Mouse (Mus musculus) erythroblast, embryonic 14.5 days (primary cell): ENCODE measurements around the gene Tbx20. TPM values are rescaled to one million over a fixed set of nuclear protein-coding genes. Genes with fewer than 3 reads are reported as not detected.

ENCODE experiments used
- H3K27me3 ChIP-seq: 2 replicates; pipeline ENCODE4 v1.6.1; 2012; ENCODE audit warnings: inconsistent platforms; ENCODE audit not compliant: control insufficient read depth
- H3K36me3 ChIP-seq: 2 replicates; pipeline ENCODE4 v1.6.1; 2012; ENCODE audit warnings: mild to moderate bottlenecking, inconsistent platforms; ENCODE audit not compliant: control insufficient read depth
- H3K4me1 ChIP-seq: 2 replicates; pipeline ENCODE4 v1.6.1; 2012; ENCODE audit warnings: inconsistent platforms; ENCODE audit not compliant: control insufficient read depth
- H3K4me3 ChIP-seq: replicated peaks from 2 replicates; pipeline ENCODE3; 2012; ENCODE audit warnings: moderate library complexity, mild to moderate bottlenecking, inconsistent platforms
- H3K9me3 ChIP-seq: 2 replicates; pipeline ENCODE4 v1.6.1; 2012; ENCODE audit warnings: low read length, inconsistent platforms, mixed read lengths; ENCODE audit not compliant: control insufficient read depth
- GATA1 ChIP-seq: IDR thresholded peaks from 2 replicates; pipeline ENCODE4 v1.6.1; 2012; ENCODE audit warnings: low read length, inconsistent platforms, mixed read lengths
- TAL1 ChIP-seq: IDR thresholded peaks from 3 replicates; pipeline ENCODE4 v1.6.1; 2012; ENCODE audit warnings: low read length, inconsistent platforms, mixed read lengths
- polyA plus RNA-seq: library from polyadenylated mRNA; stranded (reverse); fragments of >175 nt; gene quantifications from 2 replicates; pipeline ENCODE4 v1.2.3, GENCODE M21; 2012

Tbx20 gene
- polyA plus RNA-seq, 1 experiment = not detected

DNA sequence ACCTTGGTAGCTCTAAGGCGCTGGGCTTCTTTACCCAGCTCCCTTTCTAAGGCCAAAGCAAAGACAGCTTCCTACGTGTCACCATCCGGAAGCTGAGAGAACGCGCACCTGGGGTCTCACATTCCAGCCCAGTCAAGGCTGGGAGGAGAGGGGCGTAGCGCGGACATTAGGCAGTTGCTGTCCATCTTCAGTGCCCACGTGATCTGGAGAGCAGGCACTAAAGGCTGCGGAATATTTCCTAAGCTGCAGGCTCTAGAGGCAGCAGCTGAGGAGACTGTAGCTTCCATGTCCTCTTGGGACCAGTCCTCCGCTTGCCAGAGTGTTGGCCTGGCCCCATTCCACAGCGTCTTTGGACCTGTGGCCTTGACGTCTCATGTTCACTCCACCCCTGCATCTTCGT lies 3.9 kb upstream of the Tbx20 start:
- peaks cover 97% of the 10 kb centered on the region for H3K27me3 ChIP-seq
- H3K36me3 ChIP-seq = no peaks in the 10 kb centered on the region
- no peak for TF ChIP-seq TAL1
- TF ChIP-seq GATA1 = no peak
- H3K9me3 ChIP-seq = no peaks in the 10 kb centered on the region
- no peaks in the 10 kb centered on the region for H3K4me1 ChIP-seq
- H3K4me3 ChIP-seq = no peak overlapping the region

DNA sequence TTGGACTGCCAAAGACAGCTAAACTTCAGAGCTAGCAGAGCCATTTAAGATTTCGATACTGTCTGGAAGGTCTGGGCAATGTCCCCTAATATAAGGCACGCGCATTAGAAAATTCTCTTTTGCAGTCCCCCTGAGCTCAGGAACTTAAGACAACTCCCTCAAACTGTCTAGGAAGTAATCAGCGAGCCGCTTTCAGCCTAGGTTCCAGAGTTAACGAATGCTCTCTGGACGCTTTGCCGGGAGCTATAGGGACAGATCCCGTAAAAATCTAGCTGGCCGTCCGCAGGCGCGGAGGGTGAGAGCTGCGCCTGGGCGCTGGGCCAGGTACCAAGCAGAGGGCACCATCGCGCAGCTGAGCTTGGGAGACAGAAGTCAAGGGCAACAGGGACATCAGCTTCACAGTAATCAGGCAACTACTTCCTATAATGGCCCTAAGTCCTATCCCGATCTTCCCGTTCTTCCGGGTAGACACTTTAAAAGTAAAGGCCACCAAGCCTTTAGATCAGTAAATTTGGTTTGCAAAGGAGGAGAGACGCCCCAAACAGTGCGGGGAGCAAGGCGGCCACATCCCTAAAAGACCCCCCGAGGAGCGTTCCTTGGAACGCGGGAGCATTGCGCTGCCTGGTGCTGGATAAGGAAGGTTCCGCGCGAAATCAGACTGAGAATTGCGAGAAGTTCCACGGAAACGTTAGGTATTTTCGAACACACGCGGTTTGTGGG lies 3.2 kb upstream of the Tbx20 start:
- H3K36me3 ChIP-seq = no peaks in the 10 kb centered on the region
- TF ChIP-seq GATA1 = no peak
- TF ChIP-seq TAL1 = no peak
- H3K27me3 ChIP-seq = peaks cover 99% of the 10 kb centered on the region
- H3K4me1 ChIP-seq = no peaks in the 10 kb centered on the region
- H3K9me3 ChIP-seq = no peaks in the 10 kb centered on the region
- no peak overlapping the region for H3K4me3 ChIP-seq

DNA sequence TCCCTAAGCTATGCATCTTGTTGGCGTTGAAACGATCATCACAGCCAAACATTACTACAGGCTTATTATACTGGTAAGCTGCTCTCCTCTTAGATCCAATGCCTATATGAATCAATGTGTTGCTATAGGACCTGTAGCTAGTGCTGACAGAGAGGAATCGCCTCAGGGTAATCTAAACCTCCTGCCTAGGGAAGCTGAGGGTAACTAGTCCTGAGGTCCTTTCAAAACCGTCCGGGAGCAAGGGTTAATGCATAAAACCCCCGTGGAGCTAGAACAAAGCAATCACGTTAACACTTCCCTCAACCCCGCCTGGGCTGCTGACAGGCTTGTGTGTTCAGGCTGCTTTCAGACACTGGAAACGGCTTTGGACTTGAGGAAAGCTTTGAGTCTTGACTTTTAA lies 2.4 kb upstream of the Tbx20 start:
- H3K4me3 ChIP-seq = no peak overlapping the region
- no peaks in the 10 kb centered on the region for H3K36me3 ChIP-seq
- TF ChIP-seq TAL1 (no peak), GATA1 (no peak)
- H3K4me1 ChIP-seq = no peaks in the 10 kb centered on the region
- peaks cover 99% of the 10 kb centered on the region for H3K27me3 ChIP-seq
- no peaks in the 10 kb centered on the region for H3K9me3 ChIP-seq

DNA sequence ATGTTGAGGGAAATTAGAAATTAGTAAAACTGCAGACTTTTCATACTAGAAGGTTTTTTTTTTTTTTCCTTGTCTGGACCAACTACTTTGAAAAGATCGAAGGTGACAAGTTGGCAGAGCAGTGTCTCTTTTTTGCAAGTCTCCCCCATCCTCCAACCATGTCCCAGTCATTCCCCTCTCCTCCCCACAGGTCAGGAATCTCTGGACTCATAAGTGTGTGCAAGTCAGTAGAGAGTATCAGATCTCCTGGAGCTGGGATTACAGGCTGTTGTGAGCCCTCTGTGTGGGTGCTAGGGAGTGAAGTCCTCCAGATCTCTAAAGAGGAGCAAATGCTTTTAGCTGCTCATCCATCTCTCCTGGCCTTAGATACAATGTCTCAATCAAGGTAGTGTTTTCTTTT lies 1.5 kb upstream of the Tbx20 start:
- H3K9me3 ChIP-seq = no peaks in the 10 kb centered on the region
- no peaks in the 10 kb centered on the region for H3K36me3 ChIP-seq
- H3K4me3 ChIP-seq = no peak overlapping the region
- TF ChIP-seq GATA1 (no peak), TAL1 (no peak)
- H3K4me1 ChIP-seq = no peaks in the 10 kb centered on the region
- H3K27me3 ChIP-seq = peaks cover 99% of the 10 kb centered on the region

DNA sequence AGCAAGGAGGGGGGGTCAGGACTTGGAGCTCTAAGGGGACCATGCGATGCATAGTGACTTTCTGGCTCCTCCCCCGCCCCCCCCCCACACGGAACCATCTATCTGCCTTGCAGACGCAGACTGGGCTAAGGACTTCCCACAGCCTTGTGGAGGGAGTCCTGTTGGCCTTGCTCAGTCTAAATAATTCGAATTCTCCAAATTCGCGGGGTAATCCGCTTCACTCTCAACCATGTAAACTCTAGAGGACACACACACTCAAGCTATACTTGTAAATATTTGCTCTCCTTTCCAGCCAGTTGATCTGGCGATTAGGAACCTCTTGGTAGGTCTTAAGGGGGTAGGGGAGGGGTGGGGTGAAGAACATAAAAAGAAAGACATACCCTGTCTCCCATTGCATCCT lies 898 bp upstream of the Tbx20 start:
- peaks cover 99% of the 10 kb centered on the region for H3K27me3 ChIP-seq
- H3K36me3 ChIP-seq = no peaks in the 10 kb centered on the region
- no peak overlapping the region for H3K4me3 ChIP-seq
- no peaks in the 10 kb centered on the region for H3K9me3 ChIP-seq
- no peaks in the 10 kb centered on the region for H3K4me1 ChIP-seq
- no peak for TF ChIP-seq TAL1
- TF ChIP-seq GATA1 = no peak

DNA sequence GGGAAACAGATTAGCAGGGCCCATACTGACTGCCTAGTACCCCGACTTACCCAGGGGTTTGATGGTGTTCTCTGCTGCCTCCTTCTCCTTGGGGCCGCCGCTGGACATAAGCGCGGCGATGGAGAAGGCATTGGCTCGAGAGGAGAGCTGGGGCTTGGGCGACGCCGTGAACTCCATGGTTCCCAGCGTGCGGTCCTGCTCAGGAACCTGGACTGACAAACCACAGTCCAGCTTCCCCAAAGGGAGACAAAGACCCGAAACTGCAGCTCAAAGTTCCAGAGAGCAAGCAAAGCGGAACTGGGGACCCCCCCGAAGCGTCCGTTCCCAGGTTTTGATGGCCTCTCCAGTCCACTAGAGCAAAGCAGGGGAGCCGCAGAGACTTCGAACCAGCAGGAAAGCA lies 434 bp downstream of the Tbx20 start:
- Histone ChIP-seq H3K4me3 (no peak overlapping the region), H3K36me3 (no peaks in the 10 kb centered on the region), H3K4me1 (no peaks in the 10 kb centered on the region), H3K9me3 (no peaks in the 10 kb centered on the region), H3K27me3 (peaks cover 98% of the 10 kb centered on the region)
- TF ChIP-seq TAL1 (no peak), GATA1 (no peak)

DNA sequence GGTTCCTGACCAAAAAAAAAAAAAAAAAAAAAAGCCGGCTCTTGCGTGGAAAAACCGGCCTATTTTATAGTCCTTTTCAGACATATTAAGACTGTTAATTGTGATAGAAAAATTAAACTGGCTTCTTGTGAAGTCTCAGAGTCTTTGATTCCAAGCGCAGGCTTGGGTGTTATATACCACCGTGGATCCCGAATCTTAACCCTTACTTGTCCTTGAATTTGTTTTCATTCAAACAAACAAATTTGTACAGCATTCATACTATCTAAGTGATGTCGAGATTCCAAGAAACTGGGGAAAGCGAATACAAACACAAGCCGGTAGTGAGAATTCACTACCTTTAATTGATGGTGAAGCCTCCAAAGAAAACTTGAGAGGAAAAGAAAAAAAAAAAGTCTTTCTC lies 932 bp downstream of the Tbx20 start:
- no peak for TF ChIP-seq GATA1
- no peak for TF ChIP-seq TAL1
- H3K4me1 ChIP-seq = no peaks in the 10 kb centered on the region
- H3K27me3 ChIP-seq = peaks cover 96% of the 10 kb centered on the region
- H3K9me3 ChIP-seq = no peaks in the 10 kb centered on the region
- H3K36me3 ChIP-seq = no peaks in the 10 kb centered on the region
- no peak overlapping the region for H3K4me3 ChIP-seq

DNA sequence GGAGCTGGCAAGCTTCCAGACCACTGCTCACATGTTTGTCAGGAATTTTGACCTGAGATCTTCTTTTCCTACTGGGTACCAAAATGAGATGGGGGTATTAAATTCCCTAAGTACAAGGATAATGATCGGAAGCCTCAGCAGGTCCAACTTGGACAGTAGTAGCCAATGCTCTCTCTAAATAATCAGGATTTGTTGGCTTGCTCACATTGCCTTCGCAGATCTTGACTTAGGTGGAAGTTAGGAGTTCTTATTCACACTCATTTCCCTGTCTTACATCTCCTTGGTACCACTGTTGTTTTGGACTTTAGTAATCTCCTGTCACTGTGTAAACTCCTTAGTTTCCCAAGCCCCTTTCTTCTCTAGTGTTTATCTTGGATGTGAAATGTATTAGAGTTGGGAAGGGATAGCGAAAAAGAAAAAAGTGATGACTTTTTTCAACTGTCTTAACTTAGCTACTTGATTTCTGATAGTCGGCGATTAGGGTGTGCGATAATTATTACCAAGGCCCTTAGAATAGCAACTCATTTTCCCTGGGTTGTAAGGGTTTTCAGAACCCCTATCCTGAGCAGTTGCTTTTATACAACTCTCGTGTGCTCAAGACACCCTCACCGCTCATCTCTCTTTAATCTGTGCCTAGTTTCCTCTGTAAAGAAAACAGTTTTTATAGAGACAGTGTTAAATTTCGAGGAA lies 1.5 kb downstream of the Tbx20 start:
- no peak for TF ChIP-seq GATA1
- Histone ChIP-seq H3K4me3 (no peak overlapping the region), H3K27me3 (peaks cover 90% of the 10 kb centered on the region), H3K4me1 (no peaks in the 10 kb centered on the region), H3K9me3 (no peaks in the 10 kb centered on the region), H3K36me3 (no peaks in the 10 kb centered on the region)

DNA sequence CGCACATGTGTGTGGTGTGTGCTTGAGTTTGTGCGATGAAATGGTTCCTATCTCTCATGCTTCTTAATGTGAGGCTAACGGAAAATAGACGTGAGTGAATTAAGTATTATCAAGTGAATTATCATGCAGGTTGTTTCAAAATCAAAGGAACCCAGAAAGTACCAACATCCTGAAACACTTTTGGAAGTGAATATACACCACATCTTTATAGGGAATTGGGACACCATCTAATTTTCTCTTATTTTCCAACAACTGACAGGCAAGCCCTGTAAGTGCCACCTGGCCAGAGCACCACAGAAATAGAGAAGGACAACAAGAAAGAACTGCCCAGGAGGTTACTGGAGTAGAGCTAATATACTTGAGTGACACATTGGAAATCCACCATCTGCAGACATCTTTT lies 2.4 kb downstream of the Tbx20 start:
- Histone ChIP-seq H3K9me3 (no peaks in the 10 kb centered on the region), H3K27me3 (peaks cover 81% of the 10 kb centered on the region), H3K36me3 (no peaks in the 10 kb centered on the region), H3K4me3 (no peak overlapping the region), H3K4me1 (no peaks in the 10 kb centered on the region)
- TF ChIP-seq TAL1 (no peak), GATA1 (no peak)

DNA sequence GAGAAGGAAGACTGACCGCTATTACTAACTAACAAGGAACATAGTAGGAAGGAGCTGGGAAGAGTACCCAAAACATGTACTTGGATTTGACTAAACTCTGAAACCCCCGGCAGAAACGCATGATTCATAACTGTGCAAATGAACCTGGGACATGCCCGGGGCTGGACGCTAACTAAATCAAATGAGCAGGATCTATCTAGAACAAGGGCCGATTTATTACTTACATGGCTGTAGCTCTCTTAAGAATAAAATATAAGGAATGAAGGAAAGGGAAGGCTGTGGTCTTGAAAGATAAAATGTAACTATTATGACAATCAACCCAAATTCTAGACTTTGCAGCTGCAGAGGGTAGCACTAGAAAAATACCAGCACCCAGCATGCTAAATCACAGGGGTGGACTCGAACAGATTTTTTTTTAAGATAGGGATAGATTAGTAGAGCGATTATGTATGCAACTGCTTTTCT lies 3.1 kb downstream of the Tbx20 start:
- TF ChIP-seq TAL1 (no peak), GATA1 (no peak)
- Histone ChIP-seq H3K4me3 (no peak overlapping the region), H3K27me3 (peaks cover 74% of the 10 kb centered on the region), H3K9me3 (no peaks in the 10 kb centered on the region), H3K4me1 (no peaks in the 10 kb centered on the region), H3K36me3 (no peaks in the 10 kb centered on the region)
